Mouse (Mus musculus) gastrocnemius, adult 2 months (tissue): ENCODE measurements around the gene Nhlrc2. TPM values are rescaled to one million over a fixed set of nuclear protein-coding genes. Genes with fewer than 3 reads are reported as not detected.

ENCODE experiments used
- DNase-seq: peaks from one replicate; pipeline ENCODE4 v3.0.0; 2022
- H3K27ac ChIP-seq: fragments of 200-600 bp; 2 replicates; pipeline ENCODE4 v1.8.1; 2022; ENCODE audit warnings: mild to moderate bottlenecking
- H3K4me3 ChIP-seq: fragments of 200-600 bp; 2 replicates; pipeline ENCODE4 v1.8.1; 2022; ENCODE audit warnings: mild to moderate bottlenecking, moderate library complexity
- CTCF ChIP-seq: fragments of 200-600 bp; IDR thresholded peaks from 2 replicates; pipeline ENCODE4 v1.8.1; 2022; ENCODE audit warnings: antibody characterized with exemption, mild to moderate bottlenecking, moderate library complexity
- intact Hi-C: fragments of 180-260 bp; cut with DNase I; formaldehyde crosslinking; loops from one replicate; pipeline ENCODE4 v1.15.1; 2025
- total RNA-seq, 2 experiments: library from RNA; stranded (reverse); gene quantifications; 2 replicates each; pipeline ENCODE4 v1.2.3; 2021

The Nhlrc2 gene
- total RNA-seq, 2 experiments from 2014 or later: 7.2 to 10.0 TPM

DNA sequence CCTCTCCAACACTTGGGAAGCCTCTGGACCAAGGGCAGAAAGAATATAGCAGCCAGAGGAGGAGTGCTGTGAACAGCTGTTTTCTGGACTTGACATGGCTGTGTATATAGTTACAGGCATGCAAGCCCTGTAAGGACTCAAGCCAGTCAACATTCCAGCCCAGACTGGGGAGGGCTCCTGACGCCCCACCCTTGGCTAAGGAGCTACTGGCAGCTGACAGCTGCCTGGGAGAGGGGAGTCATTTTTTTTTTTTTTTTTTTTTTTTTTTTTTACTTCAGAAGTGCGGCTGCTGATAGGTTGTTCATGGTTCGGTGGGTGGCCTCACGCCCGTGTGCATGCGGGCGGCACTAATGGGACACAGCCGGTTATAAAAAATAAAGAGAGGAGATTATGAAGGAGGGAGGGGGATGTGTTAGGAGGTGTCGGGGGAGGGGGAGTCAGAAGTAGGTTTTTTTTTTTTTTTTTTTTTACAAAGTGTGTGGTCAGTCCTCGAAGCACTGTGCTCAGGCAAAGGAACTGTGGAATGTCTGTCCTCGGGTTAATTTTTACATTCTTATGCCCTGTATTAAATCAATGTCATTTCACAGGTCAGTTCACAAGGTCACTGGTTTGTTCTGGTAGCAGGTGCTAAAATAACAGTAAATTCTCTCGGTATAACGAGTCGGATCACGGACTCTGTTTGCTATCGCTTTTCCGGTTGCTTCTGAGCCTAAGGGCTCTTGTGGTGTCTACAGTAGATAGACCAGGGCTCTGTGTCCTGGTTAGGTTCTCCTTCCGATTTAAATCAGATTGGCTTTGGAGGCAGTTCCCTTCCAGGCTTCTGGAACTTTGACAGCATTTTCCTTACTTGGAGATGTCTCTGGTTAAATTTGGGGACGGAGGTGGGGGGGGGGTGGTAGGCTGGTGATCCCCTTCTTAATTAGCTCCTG, 104.2 kb downstream of the Nhlrc2 start:
- Histone ChIP-seq H3K4me3 (peak overlapping the region; percentile 39), H3K27ac (peak overlapping the region; percentile 20; the same call in 1 of the 2 replicates)
- DNase-seq: peak; percentile 75
- TF ChIP-seq CTCF: no peak
- intact Hi-C loops: no loop called here

Other genes starting within 250 kb of the Nhlrc2 start
- 100 to 1,000 TPM; 675 to 914 TPM for gene Nrap, start 158.2 kb upstream of the Nhlrc2 start, total RNA-seq
- 1 to 10 TPM; 2.4 to 4.9 TPM for gene Casp7, start 151.1 kb upstream of the Nhlrc2 start, total RNA-seq
- gene Plekhs1, start 86.6 kb upstream of the Nhlrc2 start, total RNA-seq: under 1 TPM in 1 of 2 experiments, not detected in 1; 0.20 TPM
- gene Dclre1a, start within 50 bp of the Nhlrc2 start, total RNA-seq: 1 to 10 TPM; 3.3 to 4.7 TPM
- gene Adrb1, start 173.9 kb downstream of the Nhlrc2 start, total RNA-seq: under 1 TPM; 0.11 to 0.13 TPM